Mouse (Mus musculus) ES-E14 (cell line): ENCODE results near the gene Aunip.

Experiments used
- CHD2 ChIP-seq: IDR thresholded peaks from 2 replicates; pipeline ENCODE4 v1.6.1; 2014; ENCODE audit warnings: mild to moderate bottlenecking, low read depth, low read length, inconsistent platforms
- HCFC1 ChIP-seq: IDR thresholded peaks from 2 replicates; pipeline ENCODE4 v1.6.1; 2012; ENCODE audit warnings: low read length, inconsistent platforms, borderline replicate concordance; ENCODE audit not compliant: insufficient read depth
- ZC3H11A ChIP-seq: IDR thresholded peaks from 2 replicates; pipeline ENCODE4 v1.6.1; 2012; ENCODE audit warnings: low read depth, mild to moderate bottlenecking, inconsistent platforms, low read length, borderline replicate concordance
- ZNF384 ChIP-seq: IDR thresholded peaks from 2 replicates; pipeline ENCODE4 v1.6.1; 2012; ENCODE audit warnings: low read depth, low read length, inconsistent platforms

- TF ChIP-seq CHD2 (no peak), HCFC1 (no peak), ZNF384 (no peak), ZC3H11A (no peak)
Measured at GRCm38 (mm10) chr4:134549899-134550298, 39.1 kb downstream of the Aunip start.
